ENCODE assay signal across 11 mouse cellular contexts in genomic region chr13:53095222-53095621, GRCm38 (mm10).
A peak's percentile ranks its signal among the peaks of the same experiment; 100 is the strongest.
DNase-seq lines count a peak whose midpoint lies in the region; ATAC-seq lines count a peak whose summit lies in the region.
"Had no signal": no experiment of that assay in that cellular context is flagged by ENCODE, and none has a peak within 500 bp of the region (broad histone marks: within the 10 kb centered on the region; RNA-seq: fewer than 3 reads in every experiment).

No protein-coding gene starts in this region.

- peaks cover 4% of the 10 kb centered on the region; the same call in 1 of the 2 replicates for H3K27me3 ChIP-seq in hindbrain, embryonic 10.5 days (ENCODE audit: insufficient read depth, poor library complexity, severe bottlenecking)
- H3K27me3 ChIP-seq in hindbrain, embryonic 16.5 days (replicated peaks; ENCODE audit: control insufficient read depth, insufficient read depth, low read length) = no peaks in the 10 kb centered on the region; the same call in 1 of the 2 replicates
- H3K27me3 ChIP-seq: liver, embryonic 13.5 days had no signal

- H3K9me3 ChIP-seq in hindbrain, embryonic 10.5 days = no peaks in the 10 kb centered on the region
- H3K9me3 ChIP-seq in hindbrain, embryonic 16.5 days (ENCODE audit: control insufficient read depth, low read length) = no peaks in the 10 kb centered on the region
- H3K9me3 ChIP-seq: liver, embryonic 13.5 days; midbrain, embryonic 12.5 days had no signal

- WGBS in hindbrain, embryonic 10.5 days = 74% methylated on average over 17 of the region's 17 CpGs
- 81% methylated on average over 17 of the region's 17 CpGs for WGBS in hindbrain, embryonic 16.5 days

- H3K4me3 ChIP-seq in hindbrain, embryonic 10.5 days = no peak overlapping the region
- no peak overlapping the region for H3K4me3 ChIP-seq in hindbrain, embryonic 16.5 days (ENCODE audit: low read length)
- H3K4me3 ChIP-seq: liver, embryonic 13.5 days; midbrain, embryonic 12.5 days had no signal

- H3K4me1 ChIP-seq in hindbrain, embryonic 10.5 days (replicated peaks) = 0 out of 2 replicates have a peak, but pooled peaks cover 5% of the 10 kb centered on the region
- no peaks in the 10 kb centered on the region for H3K4me1 ChIP-seq in hindbrain, embryonic 16.5 days (ENCODE audit: control insufficient read depth, insufficient read depth, low read depth, low read length)
- H3K4me1 ChIP-seq: liver, embryonic 13.5 days had no signal

- no peak overlapping the region for H3K27ac ChIP-seq in hindbrain, embryonic 10.5 days
- no peak overlapping the region for H3K27ac ChIP-seq in hindbrain, embryonic 16.5 days (ENCODE audit: low read depth, low read length)
- H3K27ac ChIP-seq: liver, embryonic 13.5 days; midbrain, embryonic 12.5 days had no signal

- no peak overlapping the region for H3K9ac ChIP-seq in hindbrain, embryonic 16.5 days (ENCODE audit: low read depth, low read length)
- H3K9ac ChIP-seq: liver, embryonic 13.5 days; midbrain, embryonic 12.5 days had no signal

- ATAC-seq in hindbrain, embryonic 16.5 days = no peak
- ATAC-seq in megakaryocyte, adult 5-6 weeks (ENCODE audit: poor library complexity, severe bottlenecking) = no peak

- H3K4me2 ChIP-seq in hindbrain, embryonic 16.5 days (ENCODE audit: low read length) = no peak overlapping the region
- H3K4me2 ChIP-seq: liver, embryonic 13.5 days; midbrain, embryonic 12.5 days had no signal

- H3K36me3 ChIP-seq in hindbrain, embryonic 10.5 days = no peaks in the 10 kb centered on the region
- no peaks in the 10 kb centered on the region for H3K36me3 ChIP-seq in hindbrain, embryonic 16.5 days (ENCODE audit: control insufficient read depth, insufficient read depth, low read length)
- H3K36me3 ChIP-seq: liver, embryonic 13.5 days; midbrain, embryonic 12.5 days had no signal

- peak; percentile 16 for DNase-seq in hindbrain, embryonic 10.5 days (ENCODE audit: low spot score)
- DNase-seq in retina, embryonic 14.5 days (ENCODE audit: low spot score) = peak; percentile 22
- no peak for DNase-seq in retina, postnatal 1 day
- DNase-seq in embryo, embryonic 9.5 days (ENCODE audit: extremely low spot score) = peak; percentile 32
- DNase-seq in spleen, postnatal 4 days (ENCODE audit: low spot score in 2 of 2) = no peak
- no peak for DNase-seq in gastrocnemius, postnatal 10 days
- DNase-seq: adrenal gland, adult 8-10 months; liver, embryonic 13.5 days had no signal

Comparison
In these comparisons a context has a peak if more than half of its experiments do, and no peak if none do; other contexts are left out.
1. DNase-seq: peak in hindbrain, embryonic 10.5 days (single experiment), retina, embryonic 14.5 days (single experiment) and embryo, embryonic 9.5 days (single experiment); none in retina, postnatal 1 day (single experiment), spleen, postnatal 4 days (0 of 2) and gastrocnemius, postnatal 10 days (single experiment).